Mouse (Mus musculus): ENCODE measurements around the gene Bcar3. TPM values are rescaled to one million over a fixed set of nuclear protein-coding genes. Genes with fewer than 3 reads are reported as not detected.

The Bcar3 gene
- polyA plus RNA-seq, 1 experiment: 47.6 TPM

DNA sequence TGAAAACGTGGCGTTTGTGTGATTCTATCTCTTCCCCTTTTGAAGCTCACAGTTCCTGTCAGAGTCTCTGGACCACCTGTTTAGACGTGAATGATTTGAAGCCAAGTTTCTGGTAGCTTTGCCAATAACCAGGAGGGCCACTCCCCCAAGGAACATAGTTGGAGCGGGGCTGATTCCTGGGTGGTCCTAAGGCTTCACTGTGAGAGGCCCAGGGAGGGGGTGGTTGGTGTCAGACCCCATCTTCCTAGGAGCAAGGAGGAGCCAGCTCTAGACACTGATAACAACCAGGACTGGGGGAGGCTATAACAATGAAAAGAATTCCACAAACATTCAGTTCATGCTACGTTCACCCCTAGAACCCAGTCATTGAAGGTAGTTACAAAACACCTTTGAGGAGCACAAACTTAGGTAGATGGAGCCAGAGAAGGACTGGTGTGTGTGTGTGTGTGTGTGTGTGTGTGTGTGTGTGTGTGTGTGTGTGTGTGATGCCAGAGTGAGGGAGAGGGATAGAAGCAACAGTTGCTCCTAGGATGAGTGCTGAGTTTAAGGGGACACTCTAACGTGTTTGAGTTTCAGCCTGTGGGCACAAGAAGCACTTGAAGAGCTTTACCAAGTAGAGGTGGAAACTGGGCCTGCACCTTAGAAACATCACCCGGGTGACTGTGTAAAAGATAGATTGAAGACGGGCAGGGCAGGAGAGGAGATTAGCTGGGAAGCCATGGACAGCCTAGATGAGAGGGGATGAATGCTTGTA is 111.4 kb downstream of the Bcar3 start:
- H3K4me1 ChIP-seq (ENCODE audit: control insufficient read depth, insufficient read depth, low read length): peaks cover 3% of the 10 kb centered on the region
- TF ChIP-seq POLR2A (IDR thresholded peaks at IDR 0.05; ENCODE audit: borderline replicate concordance, extremely low read depth, low read depth, low read length) (no peak), CTCF (IDR thresholded peaks at IDR 0.05; ENCODE audit: insufficient read depth, low read length) (no peak)
- WGBS: 66% methylated on average over 8 of the region's 8 CpGs
- no peak overlapping the region for H3K4me3 ChIP-seq (replicated peaks; ENCODE audit: extremely low read depth, low read depth, low read length)
- DNase-seq: no peak

DNA sequence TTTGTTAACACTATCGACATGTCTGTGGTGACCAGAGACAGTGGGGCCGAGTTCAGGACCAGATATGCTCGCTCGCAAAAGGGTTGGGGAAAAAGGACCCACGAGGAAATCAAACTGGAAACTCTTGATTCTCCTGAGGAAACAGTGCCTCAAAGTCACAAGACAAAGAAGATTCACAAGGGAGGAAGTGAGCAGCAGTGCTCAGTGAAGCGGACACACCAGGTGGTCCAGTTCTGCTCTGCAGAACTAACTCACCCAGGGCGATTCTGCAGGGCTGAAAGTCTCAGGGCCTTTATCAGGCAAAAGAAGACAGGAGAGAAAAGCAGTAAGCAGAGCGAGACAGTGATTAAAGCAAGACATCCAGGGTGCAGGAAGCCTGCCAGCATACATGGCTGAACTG is 112.5 kb downstream of the Bcar3 start:
- WGBS: 80% methylated on average over 8 of the region's 8 CpGs
- no peak overlapping the region for H3K4me3 ChIP-seq (replicated peaks; ENCODE audit: extremely low read depth, low read depth, low read length)
- DNase-seq: no peak
- no peak for TF ChIP-seq CTCF (IDR thresholded peaks at IDR 0.05; ENCODE audit: insufficient read depth, low read length)
- no peak for TF ChIP-seq POLR2A (IDR thresholded peaks at IDR 0.05; ENCODE audit: borderline replicate concordance, extremely low read depth, low read depth, low read length)
- peaks cover 3% of the 10 kb centered on the region for H3K4me1 ChIP-seq (ENCODE audit: control insufficient read depth, insufficient read depth, low read length)

DNA sequence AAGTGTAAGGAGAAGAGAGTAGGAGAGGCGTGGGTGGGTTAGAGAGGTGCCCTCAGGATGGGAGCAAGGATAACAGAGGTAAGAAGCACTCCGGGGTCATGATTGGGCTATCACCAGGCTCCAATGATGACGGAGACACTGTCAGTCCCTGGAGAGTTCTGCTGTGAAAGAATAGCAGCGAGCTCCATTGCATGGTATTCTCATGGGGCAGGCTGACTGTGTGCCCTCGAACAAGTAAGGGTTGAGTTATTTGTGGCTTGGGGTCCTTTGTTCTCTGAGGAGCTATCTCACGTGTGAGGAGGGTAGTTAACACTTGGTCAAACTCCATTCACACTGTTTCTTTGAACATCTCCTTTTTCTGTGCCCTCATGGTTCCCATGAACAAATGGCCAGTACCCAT is 113.8 kb downstream of the Bcar3 start:
- no peak for DNase-seq
- Histone ChIP-seq H3K4me1 (ENCODE audit: control insufficient read depth, insufficient read depth, low read length) (peaks cover 3% of the 10 kb centered on the region), H3K4me3 (replicated peaks; ENCODE audit: extremely low read depth, low read depth, low read length) (no peak overlapping the region)
- no peak for TF ChIP-seq CTCF (IDR thresholded peaks at IDR 0.05; ENCODE audit: insufficient read depth, low read length)
- no peak for TF ChIP-seq POLR2A (IDR thresholded peaks at IDR 0.05; ENCODE audit: borderline replicate concordance, extremely low read depth, low read depth, low read length)
- WGBS: 88% methylated on average over 6 of the region's 6 CpGs

DNA sequence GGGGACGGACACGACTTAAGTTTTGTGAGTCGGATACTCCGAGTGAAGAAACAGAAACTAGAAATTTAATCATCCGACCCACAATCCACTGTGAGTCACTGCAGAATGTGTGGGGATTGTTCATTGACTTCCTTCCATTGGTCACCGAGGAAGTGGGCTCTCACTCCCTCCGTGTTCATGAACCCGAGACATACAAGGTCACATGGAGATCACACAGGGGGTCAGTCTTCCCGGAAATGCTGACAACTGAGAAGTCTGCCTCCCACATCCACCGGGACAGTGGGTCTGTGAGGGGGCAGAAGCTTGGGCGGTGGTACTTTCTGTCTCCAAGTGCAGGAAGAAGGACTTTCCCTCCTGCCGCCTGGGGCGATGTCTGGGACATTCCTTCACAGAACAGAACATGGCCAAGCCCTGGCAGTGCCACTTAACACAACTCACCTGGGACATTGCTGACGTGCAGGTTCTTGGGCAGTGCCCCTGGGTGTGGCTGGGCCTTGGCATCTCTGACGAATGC is 114.9 kb downstream of the Bcar3 start:
- WGBS: 42% methylated on average over 15 of the region's 15 CpGs
- Histone ChIP-seq H3K4me3 (replicated peaks; ENCODE audit: extremely low read depth, low read depth, low read length) (no peak overlapping the region), H3K4me1 (ENCODE audit: control insufficient read depth, insufficient read depth, low read length) (peaks cover 3% of the 10 kb centered on the region)
- no peak for TF ChIP-seq CTCF (IDR thresholded peaks at IDR 0.05; ENCODE audit: insufficient read depth, low read length)
- TF ChIP-seq POLR2A (IDR thresholded peaks at IDR 0.05; ENCODE audit: borderline replicate concordance, extremely low read depth, low read depth, low read length): 0 out of 2 replicates have a peak, but pooled peaks have one; percentile 5
- peak; percentile 56 for DNase-seq

DNA sequence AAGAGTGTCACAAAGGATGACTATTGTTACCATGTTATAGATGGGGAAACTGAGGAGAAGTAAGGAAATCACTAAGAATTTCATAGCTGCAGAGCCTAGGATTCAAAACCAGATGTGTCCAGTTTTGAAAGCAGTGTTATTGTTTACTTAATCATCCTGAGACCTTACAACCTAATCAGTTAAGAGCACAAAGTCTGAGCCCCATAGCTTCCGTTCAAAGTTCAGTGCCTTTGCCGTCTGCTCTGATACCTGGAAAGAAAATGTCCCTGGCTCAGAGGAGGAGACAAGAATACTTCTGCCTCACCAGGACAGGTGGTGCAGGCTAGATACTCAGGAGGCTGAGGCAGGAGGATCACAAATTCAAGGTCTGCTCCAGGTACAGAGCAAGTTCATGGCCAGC is 117.7 kb downstream of the Bcar3 start:
- no peak for DNase-seq
- H3K4me3 ChIP-seq (replicated peaks; ENCODE audit: extremely low read depth, low read depth, low read length): no peak overlapping the region
- 73% methylated on average over 2 of the region's 2 CpGs for WGBS
- TF ChIP-seq CTCF (IDR thresholded peaks at IDR 0.05; ENCODE audit: insufficient read depth, low read length): no peak
- no peak for TF ChIP-seq POLR2A (IDR thresholded peaks at IDR 0.05; ENCODE audit: borderline replicate concordance, extremely low read depth, low read depth, low read length)
- H3K4me1 ChIP-seq (ENCODE audit: control insufficient read depth, insufficient read depth, low read length): peaks cover 3% of the 10 kb centered on the region

DNA sequence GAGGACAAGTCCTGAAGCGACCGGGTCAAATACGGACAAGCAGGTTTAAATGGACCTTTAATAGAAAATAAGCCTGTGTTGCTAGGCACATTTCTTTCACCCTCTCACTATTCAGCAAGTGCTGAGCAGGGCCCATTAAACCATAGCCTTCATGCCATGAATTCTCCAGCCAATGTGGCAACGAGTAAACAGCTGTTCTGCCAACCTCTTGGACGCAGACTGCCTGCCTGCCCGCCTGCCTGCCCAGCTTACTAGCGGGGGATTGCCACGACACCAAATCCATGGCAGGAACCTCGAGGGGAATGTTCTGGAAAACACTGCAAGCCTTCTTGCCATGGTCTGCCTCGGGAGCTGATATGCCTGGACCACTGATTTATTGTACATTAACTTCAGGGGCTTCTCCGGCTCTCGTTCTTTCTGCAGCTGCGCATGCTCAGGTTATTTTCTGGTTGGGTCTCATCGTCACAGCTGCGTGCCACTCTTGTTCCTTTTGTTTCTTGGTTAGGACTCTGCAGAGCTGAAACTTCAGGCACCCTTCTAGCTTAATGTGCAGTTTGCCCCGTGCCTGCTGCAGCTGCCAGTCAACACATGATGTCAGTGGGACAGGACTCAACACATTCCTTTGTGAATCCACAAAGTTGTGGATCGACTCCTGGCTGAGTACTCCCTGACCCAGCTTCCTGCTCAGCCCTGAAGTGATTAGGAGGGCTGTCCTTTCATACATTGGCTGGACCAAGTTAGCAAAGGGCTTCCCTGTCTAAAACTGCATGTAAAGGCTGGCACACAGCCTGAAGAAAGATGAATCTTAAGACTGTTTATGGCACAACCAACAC is 120.0 kb downstream of the Bcar3 start:
- Histone ChIP-seq H3K4me1 (ENCODE audit: control insufficient read depth, insufficient read depth, low read length) (peaks cover 5% of the 10 kb centered on the region), H3K4me3 (replicated peaks; ENCODE audit: extremely low read depth, low read depth, low read length) (no peak overlapping the region)
- no peak for DNase-seq
- WGBS: 41% methylated on average over 17 of the region's 17 CpGs
- no peak for TF ChIP-seq CTCF (IDR thresholded peaks at IDR 0.05; ENCODE audit: insufficient read depth, low read length)
- TF ChIP-seq POLR2A (IDR thresholded peaks at IDR 0.05; ENCODE audit: borderline replicate concordance, extremely low read depth, low read depth, low read length): no peak

DNA sequence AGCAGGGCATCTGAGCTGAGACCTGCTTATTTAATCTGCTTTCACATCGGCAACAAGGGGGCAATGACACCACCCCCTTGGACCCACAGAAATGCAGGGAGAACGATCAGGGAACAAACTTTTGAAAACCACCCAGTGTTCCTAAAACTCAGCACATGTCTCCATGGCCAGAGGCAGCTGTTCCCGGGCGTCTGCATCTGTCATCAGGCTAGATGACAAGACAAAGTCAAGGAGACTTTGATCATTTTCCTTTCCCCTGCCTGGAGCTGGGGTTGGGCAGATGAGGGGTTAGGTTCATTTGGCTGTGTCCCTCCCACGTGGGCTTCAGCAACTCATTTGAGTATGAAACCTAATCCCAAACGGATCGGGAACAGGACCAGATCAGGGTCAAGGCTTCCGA is 120.9 kb downstream of the Bcar3 start:
- H3K4me3 ChIP-seq (replicated peaks; ENCODE audit: extremely low read depth, low read depth, low read length): no peak overlapping the region
- H3K4me1 ChIP-seq (ENCODE audit: control insufficient read depth, insufficient read depth, low read length): peaks cover 4% of the 10 kb centered on the region
- no peak for TF ChIP-seq CTCF (IDR thresholded peaks at IDR 0.05; ENCODE audit: insufficient read depth, low read length)
- TF ChIP-seq POLR2A (IDR thresholded peaks at IDR 0.05; ENCODE audit: borderline replicate concordance, extremely low read depth, low read depth, low read length): no peak
- 77% methylated on average over 8 of the region's 8 CpGs for WGBS
- no peak for DNase-seq

DNA sequence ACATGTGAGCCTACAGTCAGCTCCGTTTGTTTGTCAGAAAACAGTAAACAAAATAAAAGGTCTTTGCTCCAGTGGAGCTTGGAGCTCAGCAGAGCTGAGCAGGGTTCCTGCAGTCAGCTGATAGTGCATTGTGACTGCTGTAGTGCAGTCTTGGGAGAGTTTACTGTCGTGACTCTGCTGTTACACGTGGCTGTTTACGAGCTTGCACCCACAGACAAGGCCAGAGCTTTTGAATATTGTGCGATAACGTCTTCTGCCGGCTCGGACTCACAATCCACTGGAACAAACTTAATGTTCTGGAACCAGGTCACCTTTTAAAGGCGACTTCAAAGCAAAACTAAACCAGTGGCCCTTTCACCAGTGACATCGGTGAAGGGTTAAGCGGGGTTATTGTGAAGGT is 123.5 kb downstream of the Bcar3 start:
- H3K4me1 ChIP-seq (ENCODE audit: control insufficient read depth, insufficient read depth, low read length): peaks cover 4% of the 10 kb centered on the region; the same call in 1 of the 2 replicates
- DNase-seq: no peak
- 81% methylated on average over 11 of the region's 11 CpGs for WGBS
- H3K4me3 ChIP-seq (replicated peaks; ENCODE audit: extremely low read depth, low read depth, low read length): no peak overlapping the region
- TF ChIP-seq POLR2A (IDR thresholded peaks at IDR 0.05; ENCODE audit: borderline replicate concordance, extremely low read depth, low read depth, low read length) (no peak), CTCF (IDR thresholded peaks at IDR 0.05; ENCODE audit: insufficient read depth, low read length) (no peak)

DNA sequence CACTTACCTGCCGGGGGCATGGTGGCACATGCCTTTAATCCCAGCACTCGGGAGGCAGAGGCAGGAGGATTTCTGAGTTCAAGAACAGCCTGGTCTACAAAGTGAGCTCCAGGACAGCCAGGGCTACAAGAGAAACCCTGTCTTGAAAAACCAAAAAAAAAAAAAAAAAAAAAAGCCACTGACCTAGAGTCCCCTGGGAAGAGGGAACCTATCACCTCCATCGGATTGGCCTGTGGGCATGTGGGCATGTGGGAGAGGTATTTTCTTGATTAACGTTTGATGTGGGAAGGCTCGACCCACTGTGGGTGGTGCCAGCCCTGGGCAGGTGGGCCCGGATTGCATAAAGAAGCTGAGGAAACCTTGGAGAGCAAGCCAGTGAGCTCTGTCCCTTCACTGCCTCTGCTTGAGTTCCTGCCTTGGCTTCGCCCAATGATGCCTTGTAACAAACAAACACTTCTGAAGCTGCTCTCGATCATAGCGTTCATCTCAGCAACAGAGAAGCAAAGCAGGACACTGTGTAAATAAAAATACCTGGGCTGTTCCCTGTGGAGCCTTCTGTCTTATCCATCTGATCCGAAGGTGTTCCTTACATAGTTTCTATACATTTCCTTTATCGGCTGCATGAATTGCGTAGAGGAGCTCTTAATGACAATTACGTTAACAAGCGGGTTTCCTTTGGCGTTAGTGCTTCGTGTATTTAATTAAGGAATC is 124.8 kb downstream of the Bcar3 start:
- Histone ChIP-seq H3K4me1 (ENCODE audit: control insufficient read depth, insufficient read depth, low read length) (peaks cover 4% of the 10 kb centered on the region; the same call in 1 of the 2 replicates), H3K4me3 (replicated peaks; ENCODE audit: extremely low read depth, low read depth, low read length) (peak overlapping the region; percentile 53)
- no peak for DNase-seq
- TF ChIP-seq CTCF (IDR thresholded peaks at IDR 0.05; ENCODE audit: insufficient read depth, low read length): no peak
- TF ChIP-seq POLR2A (IDR thresholded peaks at IDR 0.05; ENCODE audit: borderline replicate concordance, extremely low read depth, low read depth, low read length): no peak
- 35% methylated on average over 16 of the region's 16 CpGs for WGBS

Measured in lung, adult 2 months (tissue).